Mouse (Mus musculus) gastrocnemius, postnatal 14 days (tissue): ENCODE data around the gene Arpp19. TPM values are rescaled to one million over a fixed set of nuclear protein-coding genes. Genes with fewer than 3 reads are reported as not detected.

ENCODE experiments used
- DNase-seq: peaks from one replicate; pipeline ENCODE4 v3.0.0; 2021; ENCODE audit warnings: mixed read lengths
- intact Hi-C: fragments of 180-260 bp; cut with DNase I; formaldehyde crosslinking; loops from one replicate; pipeline ENCODE4 v1.15.1; 2025; ENCODE audit warnings: low total_unique reads
- total RNA-seq, 2 experiments: library from RNA; stranded (reverse); gene quantifications; 2 replicates each; pipeline ENCODE4 v1.2.3; 2021

Gene Arpp19
- total RNA-seq, 2 experiments from 2014 or later = 117 to 122 TPM

DNA sequence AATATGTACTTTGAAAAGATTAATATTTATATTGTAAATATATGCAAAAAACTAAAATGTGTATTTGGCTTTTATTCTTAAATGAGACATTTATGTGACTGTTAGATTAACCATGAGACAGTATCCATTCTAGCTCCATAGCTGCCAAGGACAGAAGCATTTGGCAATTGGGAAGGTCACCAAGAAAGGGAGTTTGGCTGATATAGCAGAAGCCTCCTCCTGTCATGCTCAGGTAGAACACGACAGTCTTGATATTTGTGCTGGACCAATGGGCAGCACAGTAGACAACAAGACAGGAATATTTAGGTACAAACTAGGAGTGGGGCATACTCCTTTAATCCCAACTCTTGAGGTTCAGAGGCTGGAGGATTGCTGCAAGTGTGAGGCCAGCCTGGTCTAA lies 5.0 kb upstream of the Arpp19 start:
- DNase-seq = no peak
- intact Hi-C loops = no loop called here

DNA sequence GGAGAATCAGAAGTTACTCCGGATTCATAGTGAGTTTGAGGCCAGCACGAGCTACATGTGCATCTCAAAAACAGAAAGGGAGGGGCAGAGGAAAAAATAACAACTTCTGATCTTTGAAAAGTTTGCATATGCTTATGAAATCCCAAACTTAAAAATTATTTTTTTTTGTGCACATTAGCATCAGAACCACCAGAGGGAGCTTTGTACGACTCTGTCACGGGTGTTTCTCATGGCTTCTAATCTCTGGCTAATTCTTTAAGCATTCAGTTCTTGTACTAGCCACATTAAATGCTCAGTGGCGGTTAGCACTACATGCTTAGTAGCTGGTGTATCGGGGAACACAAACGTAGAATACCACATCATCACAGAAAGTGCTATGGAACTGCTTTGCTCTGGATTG lies 4.3 kb upstream of the Arpp19 start:
- intact Hi-C loops = no loop called here
- DNase-seq = no peak

DNA sequence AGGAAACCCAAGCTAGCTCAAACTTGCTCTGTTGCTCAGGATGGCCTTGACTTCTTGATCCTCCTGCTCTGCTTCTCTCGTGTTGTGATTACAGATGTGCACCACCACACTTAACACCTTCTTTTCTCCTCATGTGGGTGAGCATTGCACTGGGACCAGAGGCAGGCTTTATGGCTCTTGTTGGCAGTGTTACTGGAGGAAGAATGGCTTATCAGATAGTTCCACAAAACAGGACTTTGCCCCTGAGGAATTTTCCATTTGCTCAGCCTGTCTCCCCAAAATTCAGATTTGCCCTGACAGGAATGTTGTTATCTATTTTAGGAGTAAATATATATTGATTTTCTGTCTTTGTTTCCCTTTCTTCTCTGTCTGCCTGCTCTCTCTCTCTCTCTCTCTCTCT lies 2.7 kb upstream of the Arpp19 start:
- DNase-seq = no peak

DNA sequence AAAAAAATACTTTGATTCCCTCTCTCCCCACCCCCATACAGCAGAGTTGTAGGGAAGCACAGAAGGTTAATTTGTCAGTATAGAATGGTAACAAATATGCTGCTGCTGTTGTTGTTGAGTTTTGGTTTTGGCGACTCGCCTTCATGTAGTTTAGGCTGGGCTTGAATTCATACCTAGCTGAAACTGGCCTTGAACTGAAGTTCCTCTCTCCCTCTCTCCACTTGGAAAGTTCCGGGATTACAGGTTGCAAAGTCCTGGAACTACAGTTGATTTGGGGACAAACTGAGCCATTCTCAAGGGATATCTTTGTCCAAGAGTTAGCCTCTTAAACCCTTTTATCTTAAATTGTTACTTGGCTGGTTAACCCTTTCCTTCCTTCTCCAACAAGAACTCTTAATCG lies 1.5 kb upstream of the Arpp19 start:
- DNase-seq = no peak
- intact Hi-C loops = no loop called here

More for the DNA sequence above, 2.7 kb upstream of the Arpp19 start:
- intact Hi-C loops = no loop called here

DNA sequence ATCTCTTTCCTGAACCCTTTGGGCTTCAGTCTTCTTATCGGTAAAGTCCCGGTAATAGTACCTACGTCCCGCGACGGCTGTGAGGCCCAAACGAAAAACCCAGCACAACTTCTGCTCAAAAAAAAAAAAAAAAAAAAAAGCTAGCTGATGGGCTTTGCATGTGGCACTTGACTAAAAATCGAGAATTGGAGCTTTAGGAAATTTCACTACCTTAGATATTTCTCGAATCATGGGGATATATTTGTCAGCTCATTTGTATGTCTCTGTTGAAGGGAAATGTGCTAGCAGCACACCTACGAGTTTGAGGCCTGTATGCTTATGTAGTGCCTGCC lies 909 bp downstream of the Arpp19 start:
- intact Hi-C loops = no loop called here
- no peak for DNase-seq

DNA sequence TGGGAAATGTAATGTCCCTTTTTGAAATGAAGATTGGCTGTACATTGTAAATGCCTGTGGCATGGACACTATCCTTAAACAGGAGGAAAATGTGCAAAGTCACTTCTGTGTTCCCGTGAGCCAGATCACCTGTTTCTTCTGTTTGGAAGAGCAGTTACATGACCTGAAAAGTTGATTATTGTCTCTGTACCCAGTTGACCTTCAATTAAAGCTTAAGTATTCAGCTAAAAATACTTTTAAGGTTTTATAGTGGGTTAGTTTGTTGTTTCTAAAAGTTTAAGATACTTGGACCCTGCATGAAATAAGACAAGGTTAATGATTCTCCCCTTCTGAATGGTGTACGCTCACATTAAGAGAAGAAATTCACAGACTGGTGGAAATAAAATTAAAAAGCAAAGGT lies 3.2 kb downstream of the Arpp19 start:
- DNase-seq = no peak
- intact Hi-C loops = loop anchor here (10.0 kb wide), 1 partner anchor 234 kb away; no protein-coding TSS in a partner anchor

DNA sequence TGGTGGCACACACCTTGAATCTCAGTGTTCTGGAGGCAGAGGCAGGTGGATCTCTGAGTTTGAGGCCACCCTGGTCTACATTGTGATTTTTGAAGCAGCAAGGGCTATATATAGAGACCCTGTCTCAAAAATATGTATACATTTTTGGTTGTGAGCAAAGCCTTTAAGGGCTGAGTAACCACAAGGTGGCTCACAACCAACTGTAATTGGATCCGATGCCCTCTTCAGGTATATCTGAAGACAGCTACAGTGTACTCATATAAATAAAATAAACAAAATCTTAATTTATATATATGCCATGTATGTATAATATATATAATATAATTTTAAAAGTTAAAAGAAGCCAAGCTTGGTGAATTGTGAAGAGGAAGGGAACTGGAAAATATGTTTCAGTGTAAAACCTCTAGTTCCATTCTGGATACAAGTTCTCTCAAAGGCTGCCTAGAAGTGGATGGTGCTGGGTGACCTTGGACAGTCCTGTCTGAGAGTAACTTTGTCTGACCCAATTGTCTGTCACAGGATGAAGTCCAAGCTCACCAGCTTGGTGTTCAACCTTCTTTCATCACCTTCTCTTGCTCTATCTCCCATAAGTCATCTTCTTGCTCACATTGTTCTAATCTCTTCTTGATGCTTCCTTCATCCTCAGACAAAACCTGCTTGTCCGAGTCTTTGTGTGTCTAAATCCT lies 4.6 kb downstream of the Arpp19 start:
- no peak for DNase-seq
- intact Hi-C loops = loop anchor here (10.0 kb wide), 1 partner anchor 233 kb away; no protein-coding TSS in a partner anchor

DNA sequence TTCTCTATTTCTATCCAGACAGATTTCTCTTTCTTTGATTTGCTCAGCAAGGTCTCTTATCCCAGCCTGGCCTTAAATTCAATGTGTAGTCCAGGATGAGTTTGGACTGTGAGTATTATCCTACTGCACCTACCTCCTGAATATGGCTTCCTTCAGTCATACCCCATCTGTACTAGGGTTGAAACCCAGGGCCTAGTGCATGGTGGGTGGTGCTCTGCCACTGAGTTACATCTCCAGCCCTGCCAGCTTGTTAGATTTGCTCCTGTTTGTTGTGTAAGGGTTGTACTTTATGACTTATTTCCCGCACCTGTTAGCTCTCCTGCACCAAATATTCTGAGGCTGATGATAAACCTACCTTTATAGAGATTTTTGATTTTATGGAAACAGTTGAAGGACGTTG lies 5.8 kb downstream of the Arpp19 start:
- no peak for DNase-seq
- intact Hi-C loops = loop anchor here (10.0 kb wide), 1 partner anchor 232 kb away; no protein-coding TSS in a partner anchor

DNA sequence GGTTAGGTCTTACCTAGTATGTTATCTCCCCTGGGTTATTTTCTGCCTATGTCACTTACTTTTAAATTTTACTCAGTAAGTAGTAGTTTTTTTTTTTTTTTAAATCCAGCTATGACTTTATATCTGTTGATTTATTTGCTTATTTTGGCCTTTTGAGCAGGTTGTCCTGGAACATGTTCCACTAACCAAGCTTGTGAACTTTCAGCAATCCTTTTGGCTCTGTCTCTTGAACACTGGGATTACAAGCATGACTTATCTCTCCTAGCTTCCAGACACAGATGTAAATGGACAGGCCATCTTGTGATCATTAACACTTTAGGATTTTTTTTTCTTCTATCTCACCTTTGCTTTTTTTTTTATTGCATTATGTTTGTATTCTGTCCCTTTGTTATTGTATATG lies 9.7 kb downstream of the Arpp19 start:
- intact Hi-C loops = loop anchor here (10.0 kb wide), 1 partner anchor 228 kb away; no protein-coding TSS in a partner anchor
- no peak for DNase-seq

DNA sequence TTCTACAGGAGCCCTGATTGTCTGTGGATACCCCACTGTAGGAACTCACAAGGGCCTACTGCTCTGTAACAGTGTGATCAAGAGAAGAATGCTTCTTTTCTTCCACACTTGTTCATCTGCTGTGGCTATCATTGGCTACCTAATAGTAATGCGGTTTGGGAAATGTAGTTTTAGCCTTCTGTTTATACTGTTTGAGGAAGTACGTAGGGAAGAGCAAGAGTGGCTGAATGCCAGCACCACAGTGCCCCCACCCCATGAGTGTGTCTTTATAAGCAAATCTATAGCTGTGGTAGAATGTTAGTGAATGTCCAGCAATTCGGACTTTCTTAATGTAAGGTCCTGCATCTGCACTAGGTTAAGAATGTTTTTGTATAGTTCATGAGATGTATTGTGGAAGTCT lies 11.7 kb downstream of the Arpp19 start:
- intact Hi-C loops = loop anchor here (10.0 kb wide), 1 partner anchor 226 kb away; no protein-coding TSS in a partner anchor
- no peak for DNase-seq

DNA sequence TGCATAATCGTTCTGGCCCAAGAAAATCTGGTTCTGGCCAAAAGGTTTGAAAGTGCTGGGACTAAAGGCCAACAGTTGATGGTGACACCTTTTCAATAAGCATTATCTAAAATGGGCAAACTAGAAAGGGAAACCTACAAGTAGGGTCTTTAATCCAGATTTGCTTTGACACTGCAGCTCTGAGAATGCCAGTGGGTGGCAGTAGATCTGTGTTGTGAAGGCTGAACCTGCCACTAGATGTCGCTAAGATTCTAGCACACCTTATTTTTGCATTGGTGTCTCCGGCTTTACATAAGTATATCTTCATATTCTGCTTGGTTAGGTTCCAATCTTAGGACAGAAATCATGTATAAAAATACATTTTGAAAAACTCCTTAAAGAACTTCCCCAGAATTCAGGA lies 12.6 kb downstream of the Arpp19 start:
- intact Hi-C loops = no loop called here
- DNase-seq = peak; percentile 50

DNA sequence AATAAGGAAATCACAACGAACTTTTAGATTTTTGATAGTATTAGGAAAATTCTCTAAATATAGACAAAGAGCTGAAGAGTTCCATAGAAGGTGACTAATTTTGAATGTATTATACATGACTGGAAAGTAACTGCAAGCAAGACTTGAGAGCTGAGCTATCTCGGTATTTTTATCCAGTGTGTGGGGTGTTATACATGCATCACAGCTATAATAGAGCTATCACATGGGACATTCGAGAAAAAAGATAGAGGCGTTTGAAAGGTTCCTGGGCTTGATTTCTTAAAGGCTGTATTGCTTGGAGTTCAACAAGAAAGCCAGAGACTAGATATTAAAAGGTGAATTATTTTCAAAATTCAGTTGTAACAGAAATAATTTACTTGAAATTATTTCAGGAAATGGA lies 14.4 kb downstream of the Arpp19 start:
- no peak for DNase-seq
- intact Hi-C loops = no loop called here

DNA sequence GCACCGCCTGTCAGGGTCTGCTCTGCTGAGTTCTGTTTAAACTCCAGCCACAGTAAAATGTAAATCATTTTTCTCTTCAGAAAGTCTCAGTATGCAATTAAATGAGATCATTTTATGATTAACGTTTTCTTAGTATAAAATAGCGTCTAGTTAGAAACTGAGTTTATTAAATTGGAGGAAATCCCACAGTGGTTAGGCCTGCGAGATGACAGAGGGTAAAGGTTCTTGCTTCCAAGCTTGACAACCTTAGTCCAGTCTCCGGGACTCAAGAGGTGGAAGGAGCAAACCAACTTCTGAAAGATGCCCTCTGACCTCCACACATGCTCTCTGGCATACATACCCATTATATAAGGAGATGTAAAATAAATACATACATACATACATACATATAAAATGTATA lies 17.6 kb downstream of the Arpp19 start:
- no peak for DNase-seq
- intact Hi-C loops = no loop called here

DNA sequence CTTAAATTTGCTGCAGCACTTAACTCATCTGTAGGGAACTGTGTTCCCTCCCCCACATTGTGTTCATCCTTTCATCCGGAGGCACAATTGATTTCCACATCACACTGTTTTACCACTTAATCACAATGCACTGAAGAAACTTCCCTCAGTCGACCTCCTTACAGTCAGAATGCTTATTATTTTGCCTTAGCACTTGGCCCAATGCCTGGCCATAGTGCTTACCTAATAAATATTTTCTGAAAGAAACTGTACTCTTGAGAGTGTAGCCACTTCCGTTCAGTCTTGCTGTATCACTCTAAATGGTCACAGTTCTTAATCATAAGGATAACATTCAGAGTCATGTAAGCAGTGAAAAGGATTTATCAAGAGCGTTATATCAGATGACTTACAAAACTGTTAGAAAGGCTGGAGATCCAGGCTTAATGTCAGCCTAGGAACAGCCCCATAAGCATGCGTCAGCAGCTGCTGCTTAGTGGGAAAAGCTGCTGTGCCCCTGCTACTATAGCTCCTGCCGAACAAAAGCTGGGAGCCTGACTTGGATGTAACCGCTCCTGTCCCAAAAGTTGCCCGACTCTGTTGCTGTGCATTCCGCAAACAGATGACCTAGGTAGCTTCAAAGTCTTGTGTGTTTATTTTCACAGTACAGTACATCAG lies 27.4 kb downstream of the Arpp19 start:
- DNase-seq = no peak
- intact Hi-C loops = loop anchor here (10.0 kb wide), 1 partner anchor 220 kb away; no protein-coding TSS in a partner anchor

DNA sequence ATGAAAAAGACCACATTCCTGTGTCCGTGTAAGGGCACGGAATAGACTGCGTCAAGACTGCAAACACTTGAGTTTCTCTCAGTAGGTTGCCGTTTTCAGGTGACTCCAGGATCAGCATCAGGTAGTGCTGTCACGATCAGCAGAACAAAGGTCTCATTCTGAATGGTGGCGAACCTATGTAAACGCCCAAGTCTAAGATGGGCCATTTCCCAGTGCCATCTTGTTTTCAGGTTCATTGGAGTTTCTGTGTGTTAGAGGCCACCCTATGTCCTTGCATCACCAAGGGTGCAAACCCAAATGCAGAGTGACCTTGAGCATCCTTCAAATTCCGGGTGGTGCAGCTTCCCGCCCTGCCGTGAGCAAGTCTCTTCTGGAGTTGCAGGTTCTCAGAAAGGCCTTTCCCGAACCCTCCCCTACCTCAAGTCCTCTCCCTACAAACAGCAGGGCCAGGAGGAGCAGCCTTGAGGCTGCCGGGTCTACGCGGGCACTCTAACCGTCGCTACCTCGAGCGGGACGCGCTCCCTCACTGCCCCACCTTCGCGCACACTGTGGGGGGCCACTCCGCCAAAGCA lies 33.1 kb downstream of the Arpp19 start, which contains the start of gene Myo5a:
Myo5a (plus strand) TSS at position 559 of the 572 bp plus-strand sequence.
- intact Hi-C loops = no loop called here
- no peak for DNase-seq

DNA sequence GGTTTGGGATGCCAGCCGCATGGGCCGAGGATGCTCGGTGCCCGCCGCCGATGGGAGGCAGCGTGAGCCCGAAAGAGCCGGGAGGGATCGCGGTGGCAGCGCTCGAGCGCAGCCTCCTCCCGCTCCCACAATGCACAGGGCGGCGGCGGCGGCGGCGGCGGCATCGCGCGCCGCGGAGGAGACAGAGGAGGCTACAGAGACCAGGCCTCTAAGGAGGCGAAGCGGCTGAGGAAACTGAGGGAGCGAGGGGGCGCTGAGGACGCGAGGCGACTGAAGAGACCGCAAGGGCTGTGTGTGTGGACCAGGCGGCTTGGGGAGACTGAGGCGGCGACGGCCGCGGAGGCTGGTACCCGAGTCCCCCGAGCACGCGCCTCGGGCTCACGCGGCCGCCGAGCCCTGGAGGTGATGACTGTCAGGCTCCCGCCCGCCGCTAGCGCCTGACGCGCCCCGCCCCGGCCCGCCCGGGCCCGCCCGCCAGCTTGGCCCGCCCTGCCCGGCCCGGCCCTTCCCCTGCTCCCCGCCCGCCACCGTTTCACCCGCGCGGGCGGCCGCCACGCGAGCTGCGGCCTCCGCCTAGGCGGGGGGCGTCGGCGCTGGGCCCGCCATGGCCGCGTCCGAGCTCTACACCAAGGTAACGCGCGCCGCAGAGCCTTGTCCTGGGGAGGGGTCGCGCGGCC lies 33.8 kb downstream of the Arpp19 start:
- DNase-seq = peak; percentile 82
- intact Hi-C loops = no loop called here

DNA sequence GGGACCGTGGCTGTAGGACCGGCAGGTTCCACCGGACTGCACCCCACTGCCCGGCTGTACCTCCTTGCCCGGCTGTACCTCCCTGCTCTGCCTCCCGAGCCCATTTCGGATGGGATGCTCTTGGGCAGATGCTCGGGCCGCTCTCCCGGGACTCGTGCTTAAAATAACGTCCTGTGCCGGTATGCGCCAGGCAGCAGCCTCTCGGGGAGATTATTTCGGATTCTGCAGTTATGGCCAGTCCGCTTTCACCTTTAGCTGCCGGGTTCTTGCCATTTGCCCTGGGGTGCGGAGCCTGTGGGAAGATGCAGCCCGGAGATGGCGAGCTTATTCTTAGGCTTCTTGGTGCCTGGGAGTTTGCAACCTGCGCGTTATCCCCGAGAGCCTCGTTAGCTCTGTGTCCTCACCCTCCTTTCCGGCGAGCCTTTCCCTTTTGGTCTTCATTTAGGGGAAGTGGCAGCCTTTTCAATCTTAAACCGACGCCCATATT lies 34.3 kb downstream of the Arpp19 start:
- intact Hi-C loops = no loop called here
- peak; percentile 22 for DNase-seq

DNA sequence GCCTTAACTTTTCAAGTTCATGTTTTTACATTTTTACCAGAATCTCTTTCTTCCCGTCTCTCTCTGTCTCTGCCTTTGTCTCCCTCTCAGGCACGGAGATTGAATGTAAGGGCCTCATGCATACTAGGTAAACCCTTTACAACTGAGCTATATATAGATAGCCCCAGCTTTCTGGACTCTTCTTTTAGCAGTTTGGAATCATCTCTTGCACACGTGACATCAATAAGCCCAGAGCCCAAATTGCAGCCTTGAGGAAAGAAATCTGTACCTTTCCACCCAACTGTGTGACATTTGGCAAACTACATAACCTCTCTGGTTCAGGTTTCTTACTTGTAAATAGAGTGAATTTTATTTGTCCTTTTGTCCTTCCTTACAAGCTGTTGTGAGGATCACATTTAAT lies 34.9 kb downstream of the Arpp19 start:
- intact Hi-C loops = no loop called here
- DNase-seq = no peak

DNA sequence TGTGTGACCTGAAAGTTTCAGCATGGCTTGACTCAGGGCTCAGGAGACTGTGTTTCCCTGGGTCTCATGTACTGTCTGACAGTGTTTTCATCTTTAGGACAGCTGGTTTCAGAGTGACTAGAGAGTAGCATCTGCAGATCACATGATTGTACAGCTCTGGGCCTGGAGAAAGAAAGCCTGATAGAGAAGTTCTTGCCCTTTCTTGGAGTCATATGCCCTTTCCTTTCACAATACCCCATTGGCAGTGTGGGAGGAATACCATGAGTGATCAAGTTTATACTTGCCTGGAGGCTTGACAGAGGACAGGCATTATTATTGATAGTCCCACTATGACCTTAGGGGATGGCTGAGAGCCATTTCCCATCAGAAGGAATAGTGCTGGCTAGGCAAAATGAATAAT lies 39.8 kb downstream of the Arpp19 start:
- intact Hi-C loops = no loop called here
- no peak for DNase-seq

DNA sequence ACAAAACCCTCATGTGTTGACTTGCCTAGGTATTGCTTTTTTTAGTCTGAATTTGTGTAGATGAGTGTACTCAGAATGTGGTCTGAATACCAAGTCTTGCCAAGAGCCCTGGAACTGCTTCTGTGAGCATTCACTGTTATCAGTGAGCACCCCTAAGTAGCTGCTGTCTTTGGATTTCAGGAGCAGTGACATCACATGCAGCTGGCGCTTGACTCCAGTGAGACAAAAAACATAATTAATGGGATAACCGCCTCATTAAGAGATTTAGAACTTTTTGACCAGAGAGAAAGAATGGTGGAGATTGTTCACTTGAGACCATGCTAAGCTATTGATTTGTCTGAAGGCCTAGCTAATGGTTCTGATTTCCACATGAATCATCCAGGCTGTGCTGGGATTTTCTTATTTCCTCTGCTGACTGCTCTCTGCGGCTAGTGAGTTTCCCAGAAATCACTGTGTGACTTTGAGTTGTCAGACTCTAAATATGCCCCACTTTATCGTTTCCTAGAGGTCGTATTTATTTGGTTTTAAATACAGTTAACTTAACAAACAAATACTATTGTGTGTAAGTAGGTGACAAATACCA lies 47.9 kb downstream of the Arpp19 start:
- intact Hi-C loops = no loop called here
- DNase-seq = no peak
